Comparison of ENCODE assay signal across 8 mouse cellular contexts in the genomic region with DNA sequence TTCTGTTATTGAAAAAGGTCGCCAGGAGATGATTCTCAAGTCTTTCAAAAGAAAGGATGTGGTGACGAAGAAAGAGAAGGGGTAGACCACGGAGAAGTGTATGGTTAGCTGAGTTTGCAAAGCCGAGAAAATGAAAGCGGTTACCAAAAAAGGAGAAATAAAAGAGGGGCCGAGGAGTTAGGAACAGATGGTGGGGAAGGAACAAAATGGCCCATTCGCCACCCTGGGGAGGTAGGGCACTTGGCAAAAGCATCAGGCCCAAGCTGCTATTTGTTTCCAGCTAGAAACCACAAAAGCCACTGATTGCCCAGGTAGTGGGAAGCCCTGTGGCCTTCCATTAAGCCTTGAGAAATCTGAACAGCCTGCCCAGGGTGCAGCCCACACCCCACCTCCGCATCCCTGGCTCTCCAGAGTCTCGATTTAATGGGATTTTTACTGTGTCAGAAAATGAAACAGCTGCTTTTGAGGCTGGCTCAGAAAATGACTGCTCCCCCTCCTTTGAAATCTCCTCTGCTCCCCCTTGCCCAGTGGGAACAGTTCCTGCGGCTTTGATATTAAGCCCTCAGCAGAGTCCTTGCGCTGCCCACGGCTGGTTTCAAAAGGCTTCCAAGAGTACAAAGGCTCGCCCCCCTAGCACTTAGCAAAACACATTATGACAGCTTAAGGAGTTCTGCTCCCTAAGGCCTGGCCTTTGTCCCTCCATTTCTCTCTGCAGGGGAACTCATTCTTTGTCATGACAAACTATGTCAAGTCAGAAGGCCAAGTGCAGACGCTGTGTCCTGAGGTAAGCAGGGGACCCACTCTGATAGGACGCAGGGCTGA. TPM values are rescaled to one million over a fixed set of nuclear protein-coding genes. Genes with fewer than 3 reads are reported as not detected.
A peak's percentile ranks its signal among the peaks of the same experiment; 100 is the strongest.
DNase-seq lines count a peak whose midpoint lies in the region; ATAC-seq lines count a peak whose summit lies in the region.

No protein-coding gene starts in this region.

- H3K4me3 ChIP-seq in embryonic facial prominence, embryonic 11.5 days (ENCODE audit: low read depth, low read length) = no peak overlapping the region

- H3K9ac ChIP-seq in embryonic facial prominence, embryonic 11.5 days (replicated peaks; ENCODE audit: low read length) = peak overlapping the region; percentile 30; the same call in 1 of the 2 replicates

- H3K36me3 ChIP-seq in embryonic facial prominence, embryonic 11.5 days (replicated peaks; ENCODE audit: control insufficient read depth, insufficient read depth, low read depth, low read length) = no peaks in the 10 kb centered on the region

- no peak overlapping the region for H3K4me2 ChIP-seq in embryonic facial prominence, embryonic 11.5 days (ENCODE audit: low read depth, low read length)

- no peaks in the 10 kb centered on the region for H3K27me3 ChIP-seq in embryonic facial prominence, embryonic 11.5 days (ENCODE audit: control insufficient read depth, insufficient read depth, low read length)

- peak; percentile 32 for ATAC-seq in frontal cortex, adult (ENCODE audit: low TSS enrichment)
- ATAC-seq in embryonic facial prominence, embryonic 11.5 days (replicated peaks; ENCODE audit: insufficient number of reproducible peaks, low FRiP score, low TSS enrichment, low read depth) = peak; percentile 58

- 0 out of 2 replicates have a peak overlapping the region, but pooled peaks have one; percentile 23 for H3K27ac ChIP-seq in embryonic facial prominence, embryonic 11.5 days (replicated peaks; ENCODE audit: low read depth, low read length)

- no peak for DNase-seq in frontal cortex, postnatal 25 days (ENCODE audit: low spot score in 2 of 2)
- DNase-seq in lung, postnatal 10 days = peak; percentile 38
- no peak for DNase-seq in lung, postnatal 14 days
- peak; percentile 29 for DNase-seq in embryonic facial prominence, embryonic 11.5 days (ENCODE audit: low spot score)
- DNase-seq in kidney, postnatal 4 days = peak; percentile 43 to 59
- peak; percentile 53 for DNase-seq in neural tube, embryonic 10.5 days (ENCODE audit: extremely low spot score, low spot score)
- DNase-seq in urinary bladder, postnatal 4 days (ENCODE audit: low spot score in 2 of 2) = no peak

- no peaks in the 10 kb centered on the region for H3K9me3 ChIP-seq in embryonic facial prominence, embryonic 11.5 days (replicated peaks; ENCODE audit: control insufficient read depth, low read length)

- 41% methylated on average over 15 of the region's 15 CpGs for WGBS in embryonic facial prominence, embryonic 11.5 days

- H3K4me1 ChIP-seq in embryonic facial prominence, embryonic 11.5 days (ENCODE audit: control insufficient read depth, insufficient read depth, low read length) = no peaks in the 10 kb centered on the region

RNA-seq across cellular contexts. Expression of a gene that starts 9.9 kb away (rescaled TPM):
- polyA plus RNA-seq in embryonic facial prominence, embryonic 11.5 days (2014; fragmentation: Nextera tagmentation; extraction: Ambion mirVana) = 0.58 and 1.4 TPM in 2 replicates

RNA-seq across cellular contexts. Expression of a gene that starts 39.3 kb away (rescaled TPM):
- 39.6 and 40.3 TPM in 2 replicates for polyA plus RNA-seq in embryonic facial prominence, embryonic 11.5 days (2014; fragmentation: Nextera tagmentation; extraction: Ambion mirVana)

RNA-seq across cellular contexts. Expression of a gene that starts 53.7 kb away (rescaled TPM):
- 4.9 and 6.9 TPM in 2 replicates for polyA plus RNA-seq in embryonic facial prominence, embryonic 11.5 days (2014; fragmentation: Nextera tagmentation; extraction: Ambion mirVana)

Comparison
In these comparisons a context has a peak if more than half of its experiments do, and no peak if none do; other contexts are left out.
1. DNase-seq: peak in lung, postnatal 10 days (single experiment), embryonic facial prominence, embryonic 11.5 days (single experiment), kidney, postnatal 4 days (2 of 2) and neural tube, embryonic 10.5 days (single experiment); none in frontal cortex, postnatal 25 days (0 of 2), lung, postnatal 14 days (single experiment) and urinary bladder, postnatal 4 days (0 of 2).